In genomic region chr5:143548922-143549321, GRCm38 (mm10) we compare ENCODE assay signal across 7 mouse cellular contexts. TPM values are rescaled to one million over a fixed set of nuclear protein-coding genes. Genes with fewer than 3 reads are reported as not detected.
DNase-seq lines count a peak whose midpoint lies in the region; ATAC-seq and TF ChIP-seq lines count a peak whose summit lies in the region.
"Not testable (repeated sequence)": the region's sequence is repeated elsewhere in the genome, so short reads cannot be mapped to it uniquely, and the experiment has no call there.

No protein-coding gene starts in this region.

- peak overlapping the region; percentile 75 for H3K27ac ChIP-seq in embryonic facial prominence, embryonic 15.5 days (replicated peaks)
- H3K27ac ChIP-seq in heart, embryonic 14.5 days (replicated peaks in 1 of 2; ENCODE audit: control insufficient read depth in 1 of 2, insufficient read depth in 1 of 2, low read depth in 2 of 2, low read length in 2 of 2), result peak overlapping the region in 1 of 2 experiments; percentile 66; a peak in 1 of 4 replicates
- H3K27ac ChIP-seq in kidney, adult 2 months (ENCODE audit: insufficient read depth, low read depth, low read length); small intestine, adult 2 months (ENCODE audit: insufficient read depth, low read depth, low read length): not testable (repeated sequence)
- peak overlapping the region; percentile 89 for H3K27ac ChIP-seq in liver, embryonic 12.5 days
- peak overlapping the region; percentile 81 for H3K27ac ChIP-seq in midbrain, embryonic 13.5 days

- WGBS in embryonic facial prominence, embryonic 15.5 days, result under 1% methylated on average over 24 of the region's 28 CpGs
- 0% methylated on average over 14 of the region's 28 CpGs for WGBS in heart, embryonic 14.5 days
- under 1% methylated on average over 19 of the region's 28 CpGs for WGBS in kidney, adult 2 months
- under 1% methylated on average over 22 of the region's 28 CpGs for WGBS in liver, embryonic 12.5 days (ENCODE audit: insufficient replicate concordance)
- WGBS in midbrain, embryonic 13.5 days, result 0% methylated on average over 18 of the region's 28 CpGs
- under 1% methylated on average over 27 of the region's 28 CpGs for WGBS in small intestine, adult 2 months

- peak; percentile 21 for DNase-seq in adrenal gland, postnatal 14 days
- DNase-seq in kidney, adult 2 months, result not testable (repeated sequence)

- H3K4me2 ChIP-seq in embryonic facial prominence, embryonic 15.5 days (replicated peaks), result peak overlapping the region; percentile 81
- H3K4me2 ChIP-seq in heart, embryonic 14.5 days (ENCODE audit: low read length), result peak overlapping the region; percentile 97
- H3K4me2 ChIP-seq in liver, embryonic 12.5 days, result peak overlapping the region; percentile 95
- peak overlapping the region; percentile 86 for H3K4me2 ChIP-seq in midbrain, embryonic 13.5 days (replicated peaks)

- H3K36me3 ChIP-seq in embryonic facial prominence, embryonic 15.5 days; kidney, adult 2 months (ENCODE audit: control insufficient read depth, insufficient read depth, low read length); midbrain, embryonic 13.5 days; small intestine, adult 2 months (ENCODE audit: control insufficient read depth, insufficient read depth, low read length): not testable (repeated sequence)
- H3K36me3 ChIP-seq in heart, embryonic 14.5 days (ENCODE audit: control insufficient read depth, insufficient read depth, low read length), result peaks cover 14% of the 10 kb centered on the region; the same call in 1 of the 2 replicates
- peaks cover 12% of the 10 kb centered on the region for H3K36me3 ChIP-seq in liver, embryonic 12.5 days

- TF ChIP-seq CTCF in kidney, adult 2 months (conservative IDR thresholded peaks at IDR 0.05; ENCODE audit: insufficient read depth, insufficient read length, low read depth, low read length); small intestine, adult 2 months (IDR thresholded peaks at IDR 0.05; ENCODE audit: extremely low read depth, insufficient read length, insufficient replicate concordance, low read depth, low read length): not testable (repeated sequence)

- peak; percentile 22; the same call in 1 of the 2 replicates for ATAC-seq in embryonic facial prominence, embryonic 15.5 days (ENCODE audit: insufficient number of reproducible peaks, low FRiP score, low TSS enrichment, low read depth)
- ATAC-seq in heart, embryonic 14.5 days (ENCODE audit: insufficient number of reproducible peaks, insufficient read depth, low FRiP score, low read depth), result peak; percentile 33; the same call in 1 of the 2 replicates
- ATAC-seq in liver, embryonic 12.5 days, result peak; percentile 37
- peak; percentile 78 for ATAC-seq in midbrain, embryonic 13.5 days

- not testable (repeated sequence) for H3K27me3 ChIP-seq in embryonic facial prominence, embryonic 15.5 days; heart, embryonic 14.5 days (ENCODE audit: control insufficient read depth, insufficient read depth, low read length); kidney, adult 2 months (replicated peaks; ENCODE audit: control insufficient read depth, insufficient read depth, low read length); midbrain, embryonic 13.5 days; small intestine, adult 2 months (ENCODE audit: control insufficient read depth, insufficient read depth, low read length)
- peaks cover 16% of the 10 kb centered on the region for H3K27me3 ChIP-seq in liver, embryonic 12.5 days (replicated peaks)

- TF ChIP-seq POLR2A in kidney, adult 2 months (IDR thresholded peaks at IDR 0.05; ENCODE audit: low read depth, low read length); small intestine, adult 2 months (IDR thresholded peaks at IDR 0.05; ENCODE audit: low read depth, low read length): not testable (repeated sequence)

- not testable (repeated sequence) for H3K9me3 ChIP-seq in embryonic facial prominence, embryonic 15.5 days (replicated peaks); heart, embryonic 14.5 days (ENCODE audit: control insufficient read depth, low read length); liver, embryonic 12.5 days (replicated peaks); midbrain, embryonic 13.5 days

- peak overlapping the region; percentile 60 for H3K9ac ChIP-seq in embryonic facial prominence, embryonic 15.5 days
- peak overlapping the region; percentile 85 for H3K9ac ChIP-seq in heart, embryonic 14.5 days (ENCODE audit: low read length)
- peak overlapping the region; percentile 88 for H3K9ac ChIP-seq in liver, embryonic 12.5 days
- peak overlapping the region; percentile 92 for H3K9ac ChIP-seq in midbrain, embryonic 13.5 days (replicated peaks)

- H3K4me1 ChIP-seq in embryonic facial prominence, embryonic 15.5 days, result peaks cover 21% of the 10 kb centered on the region
- peaks cover 2 to 20% of the 10 kb centered on the region in 2 experiments; a peak in 3 of 4 replicates for H3K4me1 ChIP-seq in heart, embryonic 14.5 days (ENCODE audit: control insufficient read depth in 2 of 2, insufficient read depth in 2 of 2, low read length in 2 of 2)
- H3K4me1 ChIP-seq in kidney, adult 2 months (ENCODE audit: control insufficient read depth, insufficient read depth, low read length); small intestine, adult 2 months (ENCODE audit: control insufficient read depth, insufficient read depth, insufficient read length, low read length): not testable (repeated sequence)
- peaks cover 54% of the 10 kb centered on the region for H3K4me1 ChIP-seq in liver, embryonic 12.5 days
- H3K4me1 ChIP-seq in midbrain, embryonic 13.5 days (replicated peaks), result peaks cover 34% of the 10 kb centered on the region

- H3K4me3 ChIP-seq in embryonic facial prominence, embryonic 15.5 days (replicated peaks), result peak overlapping the region; percentile 58
- peak overlapping the region; percentile 55 to 70 for H3K4me3 ChIP-seq in heart, embryonic 14.5 days (ENCODE audit: control insufficient read depth in 1 of 2, insufficient read depth in 1 of 2, low read depth in 1 of 2, low read length in 2 of 2)
- H3K4me3 ChIP-seq in kidney, adult 2 months (ENCODE audit: insufficient read depth, low read depth, low read length), result peak overlapping the region; percentile 91
- H3K4me3 ChIP-seq in liver, embryonic 12.5 days, result peak overlapping the region; percentile 78
- H3K4me3 ChIP-seq in midbrain, embryonic 13.5 days (replicated peaks), result peak overlapping the region; percentile 86
- H3K4me3 ChIP-seq in small intestine, adult 2 months (ENCODE audit: low read depth, low read length), result peak overlapping the region; percentile 76

RNA-seq across cellular contexts. Expression of gene Rac1, which starts 21.1 kb away (rescaled TPM):
- total RNA-seq in adrenal gland, postnatal 14 days (2021), result 343 and 359 TPM in 2 replicates
- 488 and 536 TPM in 2 replicates for polyA plus RNA-seq in embryonic facial prominence, embryonic 15.5 days (2015; fragmentation: Nextera tagmentation; extraction: Ambion mirVana)
- 407 and 410 TPM in 2 replicates for polyA plus RNA-seq in heart, embryonic 14.5 days (2014; fragmentation: Nextera tagmentation; extraction: Ambion mirVana)
- 259 and 277 TPM in 2 replicates for polyA plus RNA-seq in kidney, adult 2 months (2012; rRNA removed)
- 254 and 256 TPM in 2 replicates for polyA plus RNA-seq in liver, embryonic 12.5 days (2016; fragmentation: Nextera tagmentation; extraction: Ambion mirVana)
- polyA plus RNA-seq in midbrain, embryonic 13.5 days (2015; fragmentation: Nextera tagmentation; extraction: Ambion mirVana), result 334 and 373 TPM in 2 replicates
- 219 and 504 TPM in 2 replicates for polyA plus RNA-seq in small intestine, adult 2 months (2012; rRNA removed)

Comparison
In these comparisons a context has a peak if more than half of its experiments do, and no peak if none do; other contexts are left out.
1. ATAC-seq: peak in every context shown above with its lines; median percentile 78 in midbrain, embryonic 13.5 days; 37 in liver, embryonic 12.5 days; 33 in heart, embryonic 14.5 days; 22 in embryonic facial prominence, embryonic 15.5 days.